Mouse (Mus musculus) cortical plate, adult 2 months (tissue): ENCODE measurements around the gene Sema3d.

Experiments
- CTCF ChIP-seq: fragments of 200-500 bp; IDR thresholded peaks from 2 replicates; pipeline ENCODE4 v1.5.1; 2011; ENCODE audit warnings: mild to moderate bottlenecking, control low read depth, low read length; ENCODE audit not compliant: insufficient read depth; ENCODE audit errors: extremely low read depth
- POLR2A ChIP-seq: fragments of 200-500 bp; IDR thresholded peaks from 2 replicates; pipeline ENCODE4 v1.6.1; 2011; ENCODE audit warnings: mild to moderate bottlenecking, low read length, control low read depth; ENCODE audit not compliant: insufficient read depth; ENCODE audit errors: extremely low read depth

GRCm38 (mm10) chr5:12574551-12574950, 191.4 kb downstream of the Sema3d start:
- TF ChIP-seq POLR2A, result no peak
- TF ChIP-seq CTCF, result no peak
